Mouse (Mus musculus) liver, embryonic 13.5 days (tissue): ENCODE data around the gene Fam213b. TPM values are rescaled to one million over a fixed set of nuclear protein-coding genes. Genes with fewer than 3 reads are reported as not detected.

Source experiments
- ATAC-seq: fragments of 200-750 bp; cut with Nextera tagmentation; 2 replicates; pipeline ENCODE4 v1.8.0; 2017; ENCODE audit warnings: low read depth, mild to moderate bottlenecking, moderate number of reproducible peaks, moderate library complexity
- DNase-seq: peaks from one replicate; pipeline ENCODE4 v3.0.0; 2022
- H3K27ac ChIP-seq: fragments of 300-500 bp; sonication (generic); 2 replicates; pipeline ENCODE4 v1.5.1; 2015; ENCODE audit warnings: moderate library complexity, mild to moderate bottlenecking, inconsistent platforms
- H3K27me3 ChIP-seq: fragments of 300-500 bp; sonication (generic); 2 replicates; pipeline ENCODE4 v1.6.1; 2015; ENCODE audit warnings: mild to moderate bottlenecking, inconsistent platforms
- H3K36me3 ChIP-seq: fragments of 300-500 bp; sonication (generic); 2 replicates; pipeline ENCODE4 v1.6.1; 2015; ENCODE audit warnings: mild to moderate bottlenecking, inconsistent platforms
- H3K4me1 ChIP-seq: fragments of 300-500 bp; sonication (generic); replicated peaks from 2 replicates; pipeline ENCODE4 v1.6.1; 2015; ENCODE audit warnings: inconsistent platforms
- H3K4me2 ChIP-seq: fragments of 300-500 bp; sonication (generic); 2 replicates; pipeline ENCODE4 v1.6.1; 2015; ENCODE audit warnings: inconsistent platforms, mild to moderate bottlenecking, moderate library complexity
- H3K4me3 ChIP-seq: fragments of 300-500 bp; sonication (generic); replicated peaks from 2 replicates; pipeline ENCODE4 v1.5.1; 2015; ENCODE audit warnings: mild to moderate bottlenecking, inconsistent platforms
- H3K9ac ChIP-seq: fragments of 300-500 bp; sonication (generic); 2 replicates; pipeline ENCODE4 v1.6.1; 2015; ENCODE audit warnings: mild to moderate bottlenecking, inconsistent platforms
- H3K9me3 ChIP-seq: fragments of 300-500 bp; sonication (generic); replicated peaks from 2 replicates; pipeline ENCODE4 v1.6.1; 2016; ENCODE audit warnings: inconsistent platforms
- WGBS: fragments of 180-500 bp; shearing (Covaris S2); methylation state at CpG from one replicate; pipeline ENCODE4 v1.1.7; 2015; ENCODE audit not compliant: insufficient replicate concordance; 5-methylcytosine and 5-hydroxymethylcytosine counted together
- polyA plus RNA-seq: library from polyadenylated mRNA; unstranded; fragments of >200 nt; fragmentation: Nextera tagmentation; extraction: Ambion mirVana; gene quantifications from 2 replicates; pipeline ENCODE4 v1.2.1, GENCODE M21; 2015

Fam213b gene
- polyA plus RNA-seq, 1 experiment from 2014 or later, result 9.2 TPM

- WGBS, result 67% methylated on average over 6 of the region's 6 CpGs
- H3K4me3 ChIP-seq, result peak overlapping the region; percentile 55
- H3K4me2 ChIP-seq, result peak overlapping the region; percentile 79
- H3K9ac ChIP-seq, result peak overlapping the region; percentile 64
- ATAC-seq (no peak), DNase-seq (no peak)
- H3K36me3 ChIP-seq, result no peaks in the 10 kb centered on the region
- no peak overlapping the region for H3K27ac ChIP-seq
- H3K9me3 ChIP-seq, result no peaks in the 10 kb centered on the region
- peaks cover 27% of the 10 kb centered on the region for H3K4me1 ChIP-seq
- H3K27me3 ChIP-seq, result peaks cover 66% of the 10 kb centered on the region
Observed at GRCm38 (mm10) chr4:154897676-154898465, 1.1 kb downstream of the Fam213b start.

DNA sequence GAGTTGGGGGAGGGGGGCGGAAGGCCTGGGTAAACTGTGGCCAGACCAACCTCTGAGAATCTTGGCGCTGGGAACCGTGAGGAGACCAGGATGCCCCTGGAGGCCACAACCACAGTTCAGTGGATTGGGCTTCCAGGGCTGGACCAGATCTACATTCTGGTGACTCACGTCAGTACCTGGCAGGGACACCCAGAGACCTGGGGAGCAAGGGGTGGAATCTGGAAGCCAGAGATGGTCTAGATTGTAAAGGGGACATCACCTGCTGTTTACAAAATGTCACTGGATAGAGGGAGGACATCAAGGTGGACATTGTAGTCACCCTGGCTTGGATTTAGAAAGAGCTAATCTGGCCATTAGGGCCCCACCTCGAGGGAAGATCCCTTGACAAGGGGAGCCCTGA is 3.4 kb downstream of the Fam213b start:
- Histone ChIP-seq H3K36me3 (no peaks in the 10 kb centered on the region), H3K9me3 (no peaks in the 10 kb centered on the region), H3K9ac (no peak overlapping the region), H3K27ac (no peak overlapping the region), H3K27me3 (peaks cover 84% of the 10 kb centered on the region), H3K4me3 (no peak overlapping the region), H3K4me1 (peaks cover 24% of the 10 kb centered on the region), H3K4me2 (no peak overlapping the region)
- DNase-seq (no peak), ATAC-seq (no peak)
- 62% methylated on average over 5 of the region's 5 CpGs for WGBS

DNA sequence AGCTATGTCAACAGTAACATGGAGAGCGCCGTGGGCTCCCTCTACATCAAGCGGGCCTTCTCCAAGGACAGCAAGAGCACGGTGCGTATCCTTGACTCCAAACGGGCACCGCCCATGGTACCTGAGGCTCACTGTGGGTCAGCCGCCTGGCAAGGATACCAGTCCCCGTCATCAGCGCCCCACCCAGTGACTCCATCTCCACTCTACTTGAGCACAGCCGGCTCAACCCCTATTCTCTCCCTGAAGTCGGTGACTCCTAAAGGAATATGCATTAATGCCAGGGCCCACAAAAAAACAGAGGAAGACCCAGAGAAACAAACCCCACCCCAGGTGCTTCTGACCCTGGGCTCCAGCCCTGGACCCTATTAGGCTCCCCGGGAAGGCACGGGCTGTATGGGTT is 8.0 kb downstream of the Fam213b start:
- no peak overlapping the region for H3K4me2 ChIP-seq
- H3K36me3 ChIP-seq, result no peaks in the 10 kb centered on the region
- 76% methylated on average over 14 of the region's 14 CpGs for WGBS
- H3K27me3 ChIP-seq, result peaks cover 66% of the 10 kb centered on the region
- no peak overlapping the region for H3K9ac ChIP-seq
- no peaks in the 10 kb centered on the region for H3K9me3 ChIP-seq
- H3K4me1 ChIP-seq, result no peaks in the 10 kb centered on the region
- no peak overlapping the region for H3K4me3 ChIP-seq
- no peak overlapping the region for H3K27ac ChIP-seq
- ATAC-seq (no peak), DNase-seq (no peak)

- 63% methylated on average over 15 of the region's 15 CpGs for WGBS
- Histone ChIP-seq H3K4me3 (no peak overlapping the region), H3K27ac (no peak overlapping the region), H3K9ac (no peak overlapping the region), H3K36me3 (no peaks in the 10 kb centered on the region), H3K9me3 (no peaks in the 10 kb centered on the region), H3K4me2 (no peak overlapping the region), H3K4me1 (peaks cover 8% of the 10 kb centered on the region), H3K27me3 (peaks cover 64% of the 10 kb centered on the region)
- DNase-seq (no peak), ATAC-seq (no peak)
Observed at GRCm38 (mm10) chr4:154887593-154888250, 11.2 kb downstream of the Fam213b start.

- H3K4me2 ChIP-seq, result no peak overlapping the region
- peaks cover 14% of the 10 kb centered on the region for H3K4me1 ChIP-seq
- H3K4me3 ChIP-seq, result no peak overlapping the region
- no peaks in the 10 kb centered on the region for H3K9me3 ChIP-seq
- 65% methylated on average over 13 of the region's 13 CpGs for WGBS
- H3K27me3 ChIP-seq, result peaks cover 64% of the 10 kb centered on the region
- ATAC-seq, result no peak
- DNase-seq, result no peak
- H3K27ac ChIP-seq, result no peak overlapping the region
- H3K9ac ChIP-seq, result no peak overlapping the region
- no peaks in the 10 kb centered on the region for H3K36me3 ChIP-seq
Observed at GRCm38 (mm10) chr4:154886876-154887592, 11.9 kb downstream of the Fam213b start.

DNA sequence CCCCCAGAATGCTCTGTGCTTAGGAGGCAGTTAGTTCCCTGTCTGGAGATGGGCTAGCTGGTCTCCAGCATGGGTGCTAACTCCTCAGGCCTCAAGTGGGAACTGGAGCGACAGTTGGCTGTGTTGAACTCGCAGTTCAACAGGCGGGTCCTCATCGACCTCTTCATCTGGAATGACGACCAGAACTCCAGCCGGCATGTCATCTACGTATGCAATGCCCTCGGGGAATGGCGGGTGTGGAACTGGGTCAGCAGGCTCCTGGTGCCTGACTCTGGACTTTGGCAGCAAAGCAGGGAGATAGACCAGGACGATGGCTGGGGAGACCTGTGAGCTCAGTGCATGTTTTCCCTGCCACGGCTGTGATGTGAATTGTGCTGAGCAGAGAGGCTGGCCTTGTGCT is 13.5 kb downstream of the Fam213b start:
- Histone ChIP-seq H3K4me3 (no peak overlapping the region), H3K4me1 (peaks cover 31% of the 10 kb centered on the region), H3K9me3 (no peaks in the 10 kb centered on the region), H3K9ac (0 out of 2 replicates have a peak overlapping the region, but pooled peaks have one; percentile 12), H3K27me3 (peaks cover 50% of the 10 kb centered on the region), H3K4me2 (no peak overlapping the region), H3K27ac (no peak overlapping the region), H3K36me3 (no peaks in the 10 kb centered on the region)
- DNase-seq (no peak), ATAC-seq (no peak)
- 66% methylated on average over 11 of the region's 11 CpGs for WGBS

- WGBS, result 18% methylated on average over 13 of the region's 14 CpGs
- Histone ChIP-seq H3K9ac (peak overlapping the region; percentile 72), H3K27me3 (peaks cover 39% of the 10 kb centered on the region), H3K27ac (peak overlapping the region; percentile 95), H3K36me3 (no peaks in the 10 kb centered on the region), H3K4me3 (peak overlapping the region; percentile 44), H3K4me2 (peak overlapping the region; percentile 57), H3K4me1 (peaks cover 54% of the 10 kb centered on the region), H3K9me3 (no peaks in the 10 kb centered on the region)
- peak; percentile 61 for DNase-seq
- ATAC-seq, result peak; percentile 57
Observed at GRCm38 (mm10) chr4:154882014-154882659, 16.8 kb downstream of the Fam213b start.

- DNase-seq, result peak; percentile 78
- H3K27ac ChIP-seq, result peak overlapping the region; percentile 95
- peak overlapping the region; percentile 30 for H3K4me3 ChIP-seq
- peaks cover 54% of the 10 kb centered on the region for H3K4me1 ChIP-seq
- peaks cover 42% of the 10 kb centered on the region for H3K27me3 ChIP-seq
- peak; percentile 88 for ATAC-seq
- H3K9ac ChIP-seq, result peak overlapping the region; percentile 72
- 24% methylated on average over 6 of the region's 6 CpGs for WGBS
- no peaks in the 10 kb centered on the region for H3K36me3 ChIP-seq
- H3K9me3 ChIP-seq, result no peaks in the 10 kb centered on the region
- peak overlapping the region; percentile 57 for H3K4me2 ChIP-seq
Observed at GRCm38 (mm10) chr4:154880730-154881129, 18.2 kb downstream of the Fam213b start.

GRCm38 (mm10) chr4:154877864-154878548 is 20.9 kb downstream of the Fam213b start:
- Histone ChIP-seq H3K4me1 (peaks cover 50% of the 10 kb centered on the region), H3K9ac (peak overlapping the region; percentile 76), H3K4me2 (peak overlapping the region; percentile 73), H3K27ac (peak overlapping the region; percentile 95), H3K27me3 (peaks cover 18% of the 10 kb centered on the region), H3K9me3 (no peaks in the 10 kb centered on the region), H3K4me3 (peak overlapping the region; percentile 57), H3K36me3 (no peaks in the 10 kb centered on the region)
- 7% methylated on average over 18 of the region's 18 CpGs for WGBS
- ATAC-seq, result peak; percentile 74
- DNase-seq, result peak; percentile 90

GRCm38 (mm10) chr4:154873186-154873585 is 25.7 kb downstream of the Fam213b start:
- no peak overlapping the region for H3K4me2 ChIP-seq
- peaks cover 1% of the 10 kb centered on the region for H3K4me1 ChIP-seq
- no peak overlapping the region for H3K4me3 ChIP-seq
- WGBS, result 70% methylated on average over 6 of the region's 6 CpGs
- no peaks in the 10 kb centered on the region for H3K9me3 ChIP-seq
- no peaks in the 10 kb centered on the region for H3K36me3 ChIP-seq
- H3K27me3 ChIP-seq, result peaks cover 36% of the 10 kb centered on the region
- H3K27ac ChIP-seq, result no peak overlapping the region
- ATAC-seq (no peak), DNase-seq (no peak)
- H3K9ac ChIP-seq, result no peak overlapping the region
